Mouse (Mus musculus) C2C12 (cell line): ENCODE measurements around the gene Spata31d1d. TPM values are rescaled to one million over a fixed set of nuclear protein-coding genes. Genes with fewer than 3 reads are reported as not detected.

Experiments used
- H3K27me3 ChIP-seq: one replicate; pipeline ENCODE4 v1.6.1; 2011; ENCODE audit not compliant: control insufficient read depth, insufficient read depth, insufficient read length
- H3K36me3 ChIP-seq: one replicate; pipeline ENCODE4 v1.6.1; 2011; ENCODE audit not compliant: control insufficient read depth, insufficient read depth
- H3K4me3 ChIP-seq: one replicate; pipeline ENCODE4 v1.5.1; 2011; ENCODE audit warnings: mild to moderate bottlenecking, control low read depth; ENCODE audit not compliant: poor library complexity, insufficient read depth, severe bottlenecking
- H3K79me2 ChIP-seq: one replicate; pipeline ENCODE4 v1.6.1; 2011; ENCODE audit not compliant: control insufficient read depth, insufficient read depth
- H3K79me3 ChIP-seq: one replicate; pipeline ENCODE4 v1.6.1; 2011; ENCODE audit warnings: low read depth, control low read depth
- H3ac ChIP-seq: one replicate; pipeline ENCODE3; 2011; ENCODE audit warnings: low read depth; ENCODE audit not compliant: control insufficient read depth, insufficient read length
- CEBPB ChIP-seq: IDR thresholded peaks from one replicate; pipeline ENCODE4 v1.6.1; 2011; ENCODE audit warnings: low read depth, mild to moderate bottlenecking, control low read depth, moderate library complexity
- CTCF ChIP-seq: IDR thresholded peaks from one replicate; pipeline ENCODE4 v1.5.1; 2011; ENCODE audit not compliant: control insufficient read depth, insufficient read depth, insufficient read length
- FOSL1 ChIP-seq: IDR thresholded peaks from one replicate; pipeline ENCODE4 v1.8.0; 2011; ENCODE audit warnings: mild to moderate bottlenecking, low read length; ENCODE audit not compliant: poor library complexity, insufficient read depth, severe bottlenecking
- MAX ChIP-seq: IDR thresholded peaks from one replicate; pipeline ENCODE4 v1.6.1; 2011; ENCODE audit warnings: mild to moderate bottlenecking, control low read depth
- MYOD1 ChIP-seq: IDR thresholded peaks from one replicate; pipeline ENCODE4 v1.6.1; 2011; ENCODE audit warnings: low read depth; ENCODE audit not compliant: control insufficient read depth, insufficient read length
- MYOG ChIP-seq: IDR thresholded peaks from one replicate; pipeline ENCODE4 v1.6.1; 2011; ENCODE audit not compliant: control insufficient read depth, insufficient read length; ENCODE audit errors: extremely low read depth
- USF1 ChIP-seq: IDR thresholded peaks from one replicate; pipeline ENCODE4 v1.6.1; 2011; ENCODE audit warnings: low read depth, mild to moderate bottlenecking, control low read depth, moderate library complexity
- polyA plus RNA-seq: library from polyadenylated mRNA; unstranded; fragments of >200 nt; fragmentation: generic; extraction: Trizol; gene quantifications from one replicate; pipeline ENCODE4 v1.2.1, GENCODE M21; 2012; ENCODE audit warnings: missing spikeins

Gene Spata31d1d
- polyA plus RNA-seq, 1 experiment, result not detected

GRCm38 (mm10) chr13:59769296-59770163 lies 38.0 kb upstream of the Spata31d1d start, which contains the start of gene Isca1:
TSS of gene Isca1 (minus strand) at chr13:59769810.
- peak within 1 kb of the TSS; percentile 73 for H3ac ChIP-seq

GRCm38 (mm10) chr13:59768531-59768930 lies 37.0 kb upstream of the Spata31d1d start:
- Histone ChIP-seq H3K79me2 (peaks cover 56% of the 10 kb centered on the region), H3K27me3 (no peaks in the 10 kb centered on the region), H3K36me3 (peaks cover 22% of the 10 kb centered on the region), H3K79me3 (peaks cover 44% of the 10 kb centered on the region), H3K4me3 (peak overlapping the region; percentile 85), H3ac (peak overlapping the region; percentile 48)
- TF ChIP-seq USF1 (no peak), MYOG (no peak), MYOD1 (no peak), MAX (no peak), FOSL1 (no peak), CEBPB (no peak)

More at GRCm38 (mm10) chr13:59769296-59770163, 38.0 kb upstream of the Spata31d1d start, which contains the start of gene Isca1:
- Histone ChIP-seq H3K27me3 (no peaks in the 10 kb centered on the region), H3K79me3 (peaks cover 38% of the 10 kb centered on the region), H3K36me3 (peaks cover 29% of the 10 kb centered on the region), H3K4me3 (peak within 1 kb of the TSS; percentile 85), H3K79me2 (peaks cover 46% of the 10 kb centered on the region)
- TF ChIP-seq CTCF (no peak), USF1 (no peak), CEBPB (no peak), MAX (peak; percentile 3), FOSL1 (no peak)

- Histone ChIP-seq H3ac (no peak overlapping the region), H3K79me2 (peaks cover 66% of the 10 kb centered on the region)
- no peak for TF ChIP-seq USF1
- TF ChIP-seq CTCF, result no peak
- TF ChIP-seq FOSL1, result no peak
- TF ChIP-seq MYOG, result no peak
- no peak for TF ChIP-seq CEBPB
- no peak for TF ChIP-seq MAX
- TF ChIP-seq MYOD1, result no peak
Observed at GRCm38 (mm10) chr13:59766786-59767515, 35.4 kb upstream of the Spata31d1d start.

DNA sequence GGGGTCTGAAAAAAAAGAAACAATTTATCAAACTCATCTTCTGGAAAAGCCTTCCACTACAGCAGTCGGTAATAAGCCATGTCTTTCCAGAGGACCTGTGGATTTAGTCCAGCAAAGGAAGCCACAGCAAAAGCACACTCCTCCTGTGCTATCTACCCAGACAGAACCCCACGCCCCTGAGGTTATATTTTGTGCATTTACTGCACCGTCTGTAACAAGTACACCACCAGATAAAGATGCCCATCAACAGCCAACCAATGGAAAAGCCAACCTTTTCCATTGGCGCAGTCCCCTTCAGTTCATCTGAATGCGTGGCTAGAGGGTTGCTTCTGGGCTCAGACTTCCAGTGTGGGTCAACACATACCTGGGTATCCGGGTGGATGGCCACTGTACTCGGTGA lies 31.2 kb upstream of the Spata31d1d start:
- Histone ChIP-seq H3K27me3 (no peaks in the 10 kb centered on the region), H3K4me3 (no peak overlapping the region), H3K36me3 (peaks cover 37% of the 10 kb centered on the region), H3K79me2 (peaks cover 49% of the 10 kb centered on the region), H3ac (no peak overlapping the region), H3K79me3 (peaks cover 34% of the 10 kb centered on the region)
- TF ChIP-seq MAX (no peak), CEBPB (no peak), MYOG (no peak), FOSL1 (no peak), MYOD1 (no peak), USF1 (no peak), CTCF (no peak)

More at GRCm38 (mm10) chr13:59766786-59767515, 35.4 kb upstream of the Spata31d1d start:
- Histone ChIP-seq H3K4me3 (no peak overlapping the region), H3K79me3 (peaks cover 48% of the 10 kb centered on the region), H3K36me3 (peaks cover 23% of the 10 kb centered on the region), H3K27me3 (no peaks in the 10 kb centered on the region)

GRCm38 (mm10) chr13:59756906-59757305 lies 25.4 kb upstream of the Spata31d1d start:
- no peak for TF ChIP-seq USF1
- no peak for TF ChIP-seq CTCF
- no peak for TF ChIP-seq CEBPB
- TF ChIP-seq MYOD1, result no peak
- no peak for TF ChIP-seq FOSL1
- TF ChIP-seq MYOG, result no peak
- no peak overlapping the region for H3K4me3 ChIP-seq
- H3K36me3 ChIP-seq, result peaks cover 39% of the 10 kb centered on the region
- no peaks in the 10 kb centered on the region for H3K79me2 ChIP-seq
- H3K27me3 ChIP-seq, result no peaks in the 10 kb centered on the region
- H3ac ChIP-seq, result no peak overlapping the region
- no peaks in the 10 kb centered on the region for H3K79me3 ChIP-seq
